Mouse (Mus musculus) liver, embryonic 14.5 days (tissue): Measurements from ENCODE around the gene Pebp1. TPM values are rescaled to one million over a fixed set of nuclear protein-coding genes. Genes with fewer than 3 reads are reported as not detected.
"Not testable (repeated sequence)": the region's sequence is repeated elsewhere in the genome, so short reads cannot be mapped to it uniquely, and the experiment has no call there.

ENCODE experiments used
- ATAC-seq: fragments of 200-750 bp; cut with Nextera tagmentation; 2 replicates; pipeline ENCODE4 v1.8.0; 2017; ENCODE audit warnings: moderate number of reproducible peaks, mild to moderate bottlenecking, moderate library complexity; ENCODE audit not compliant: insufficient read depth
- DNase-seq, 3 experiments: peaks; one replicate each; pipeline ENCODE4 v3.0.0-alpha.2; 2012 to 2013; ENCODE audit warnings: low read depth in 3 of 3, low spot score in 3 of 3
- H3K27ac ChIP-seq: fragments of 300-500 bp; sonication (generic); 2 replicates; pipeline ENCODE4 v1.5.1; 2014; ENCODE audit warnings: moderate library complexity, mild to moderate bottlenecking, control low read depth, inconsistent platforms
- H3K27me3 ChIP-seq: fragments of 300-500 bp; sonication (generic); 2 replicates; pipeline ENCODE4 v1.6.1; 2014; ENCODE audit warnings: mild to moderate bottlenecking, low read length, moderate library complexity; ENCODE audit not compliant: control insufficient read depth, insufficient read depth
- H3K36me3 ChIP-seq: fragments of 300-500 bp; sonication (generic); replicated peaks from 2 replicates; pipeline ENCODE4 v1.6.1; 2014; ENCODE audit warnings: low read depth; ENCODE audit not compliant: control insufficient read depth, insufficient read depth
- H3K4me1 ChIP-seq, 2 experiments: fragments of 200-500 bp in 1 of 2; fragments of 300-500 bp in 1 of 2; sonication (generic) in 1 of 2; replicated peaks; 2 replicates each; pipeline ENCODE4 v1.6.1; 2012 to 2014; ENCODE audit warnings: antibody characterized with exemption in 1 of 2, inconsistent platforms in 1 of 2, low read length in 1 of 2; ENCODE audit not compliant: control insufficient read depth in 2 of 2, insufficient read depth in 2 of 2
- H3K4me2 ChIP-seq: fragments of 300-500 bp; sonication (generic); 2 replicates; pipeline ENCODE4 v1.6.1; 2014; ENCODE audit warnings: low read depth, mild to moderate bottlenecking, control low read depth, moderate library complexity
- H3K4me3 ChIP-seq, 2 experiments: fragments of 200-500 bp in 1 of 2; fragments of 300-500 bp in 1 of 2; sonication (generic) in 1 of 2; 2 replicates each; pipeline ENCODE4 v1.5.1; 2012 to 2014; ENCODE audit warnings: low read depth in 2 of 2, low read length in 2 of 2, mild to moderate bottlenecking in 2 of 2, control low read depth in 1 of 2, inconsistent platforms in 1 of 2, moderate library complexity in 1 of 2; ENCODE audit not compliant: insufficient read depth in 1 of 2
- H3K9ac ChIP-seq: fragments of 300-500 bp; sonication (generic); replicated peaks from 2 replicates; pipeline ENCODE4 v1.6.1; 2014; ENCODE audit warnings: mild to moderate bottlenecking, control low read depth, moderate library complexity
- H3K9me3 ChIP-seq: fragments of 300-500 bp; sonication (generic); 2 replicates; pipeline ENCODE4 v1.6.1; 2016; ENCODE audit warnings: low read length, mixed read lengths; ENCODE audit not compliant: control insufficient read depth
- CTCF ChIP-seq: IDR thresholded peaks from 2 replicates; pipeline ENCODE4 v1.5.1; 2016; ENCODE audit warnings: antibody characterized with exemption, low read depth, control low read depth
- EP300 ChIP-seq: IDR thresholded peaks from 2 replicates; pipeline ENCODE4 v1.6.1; 2016; ENCODE audit warnings: antibody characterized with exemption, low read depth
- WGBS: fragments of 180-500 bp; shearing (Covaris S2); extraction: QIAGEN DNeasy Blood & Tissue Kit; methylation state at CpG from one replicate; pipeline ENCODE4 v1.1.7; 2014; ENCODE audit not compliant: insufficient replicate concordance; 5-methylcytosine and 5-hydroxymethylcytosine counted together
- polyA plus RNA-seq, 2 experiments: library from polyadenylated mRNA; depleted of rRNA in 1 of 2; stranded (reverse) in 1 of 2; unstranded in 1 of 2; fragments of >200 nt; fragmentation: Nextera tagmentation in 1 of 2; extraction: Ambion mirVana in 1 of 2; gene quantifications; 2 replicates each; pipeline versions ENCODE4 v1.2.1 to v1.2.3; 2012 to 2014

The Pebp1 gene
- polyA plus RNA-seq, 2 experiments: 165 to 194 TPM

- no peak for DNase-seq
- H3K9ac ChIP-seq: no peak overlapping the region
- H3K4me1 ChIP-seq: no peaks in the 10 kb centered on the region
- 44% methylated on average over 3 of the region's 3 CpGs for WGBS
- H3K4me2 ChIP-seq: no peak overlapping the region
- no peaks in the 10 kb centered on the region for H3K9me3 ChIP-seq
- no peaks in the 10 kb centered on the region for H3K27me3 ChIP-seq
- no peak overlapping the region for H3K27ac ChIP-seq
- ATAC-seq: no peak
- H3K36me3 ChIP-seq: no peaks in the 10 kb centered on the region
- no peak overlapping the region for H3K4me3 ChIP-seq
- TF ChIP-seq CTCF (no peak), EP300 (no peak)
These were observed 15.5 kb upstream of the Pebp1 start for GRCm38 (mm10) chr5:117302899-117303298.

GRCm38 (mm10) chr5:117295011-117295410, 7.6 kb upstream of the Pebp1 start:
- Histone ChIP-seq H3K9ac (no peak overlapping the region), H3K4me1 (no peaks in the 10 kb centered on the region), H3K27ac (no peak overlapping the region), H3K4me2 (no peak overlapping the region), H3K36me3 (no peaks in the 10 kb centered on the region), H3K27me3 (no peaks in the 10 kb centered on the region), H3K4me3 (no peak overlapping the region), H3K9me3 (no peaks in the 10 kb centered on the region)
- TF ChIP-seq CTCF (no peak), EP300 (no peak)
- 73% methylated on average over 8 of the region's 8 CpGs for WGBS
- DNase-seq: no peak
- no peak for ATAC-seq

- H3K4me3 ChIP-seq, ATAC-seq: not testable (repeated sequence)
These were observed 6.4 kb upstream of the Pebp1 start for GRCm38 (mm10) chr5:117293776-117294175.

DNA sequence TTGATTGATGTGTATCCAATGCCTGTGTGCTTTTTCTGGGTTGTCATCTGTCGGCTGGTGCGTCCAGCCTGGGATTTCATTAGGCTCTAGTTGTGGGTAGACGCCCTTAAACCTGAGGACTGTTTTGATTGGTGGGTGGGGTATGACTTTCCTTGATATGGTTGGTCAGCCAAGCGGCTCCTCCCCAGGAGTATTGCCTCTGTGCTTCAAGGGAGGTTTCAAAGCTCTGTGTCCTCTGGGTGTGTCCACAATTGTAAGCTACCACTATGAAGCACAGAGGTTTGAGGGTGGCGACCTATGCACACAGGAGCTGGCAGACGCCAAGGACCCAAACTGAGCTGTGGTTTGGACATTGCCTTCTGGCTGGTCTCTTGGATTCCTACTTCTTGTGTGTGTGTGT, 5.1 kb upstream of the Pebp1 start:
- H3K4me3 ChIP-seq: no peak overlapping the region
- no peaks in the 10 kb centered on the region for H3K36me3 ChIP-seq
- TF ChIP-seq CTCF (no peak), EP300 (no peak)
- 60% methylated on average over 6 of the region's 6 CpGs for WGBS
- ATAC-seq (no peak), DNase-seq (no peak)
- peaks cover 5 to 6% of the 10 kb centered on the region in 2 experiments for H3K4me1 ChIP-seq
- no peaks in the 10 kb centered on the region for H3K27me3 ChIP-seq
- no peak overlapping the region for H3K9ac ChIP-seq
- H3K9me3 ChIP-seq: no peaks in the 10 kb centered on the region
- H3K4me2 ChIP-seq: no peak overlapping the region
- H3K27ac ChIP-seq: no peak overlapping the region

More at GRCm38 (mm10) chr5:117293776-117294175, 6.4 kb upstream of the Pebp1 start:
- H3K36me3 ChIP-seq, H3K27ac ChIP-seq, H3K9ac ChIP-seq, H3K9me3 ChIP-seq, H3K27me3 ChIP-seq, DNase-seq, H3K4me2 ChIP-seq, H3K4me1 ChIP-seq: not testable (repeated sequence)
- WGBS: 67% methylated on average over 3 of the region's 3 CpGs

DNA sequence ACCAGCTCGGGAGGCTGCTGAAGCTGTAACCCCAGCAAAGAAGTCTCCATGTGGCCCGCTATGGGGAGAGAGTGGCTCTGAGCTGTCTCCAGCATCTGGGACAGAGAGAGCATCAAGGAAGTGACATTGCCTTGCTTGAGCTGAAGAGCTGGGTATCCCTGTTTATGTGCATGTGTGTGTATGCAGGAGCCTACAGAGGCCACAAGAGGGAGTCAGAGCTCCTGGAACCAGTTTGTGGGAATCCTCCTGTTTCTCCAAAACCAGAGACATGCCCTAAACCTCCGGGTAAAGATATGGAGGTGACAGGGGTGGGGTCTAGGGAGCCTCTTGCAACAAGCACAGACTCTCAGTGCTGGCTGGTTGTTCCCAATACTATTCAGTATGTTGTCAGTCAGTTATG, 3.9 kb upstream of the Pebp1 start:
- DNase-seq (no peak), ATAC-seq (no peak)

More for the DNA sequence above, 3.9 kb upstream of the Pebp1 start:
- TF ChIP-seq CTCF (peak; percentile 27), EP300 (no peak)
- no peak overlapping the region for H3K27ac ChIP-seq
- H3K9me3 ChIP-seq: no peaks in the 10 kb centered on the region
- H3K36me3 ChIP-seq: no peaks in the 10 kb centered on the region
- H3K27me3 ChIP-seq: no peaks in the 10 kb centered on the region
- no peak overlapping the region for H3K9ac ChIP-seq
- H3K4me2 ChIP-seq: no peak overlapping the region
- peaks cover 5 to 6% of the 10 kb centered on the region in 2 experiments for H3K4me1 ChIP-seq
- 61% methylated on average over 3 of the region's 3 CpGs for WGBS
- H3K4me3 ChIP-seq: no peak overlapping the region
